Mouse (Mus musculus): ENCODE results near the gene Fbxl18.
"Not testable (repeated sequence)": the region's sequence is repeated elsewhere in the genome, so short reads cannot be mapped to it uniquely, and the experiment has no call there.

Gene Fbxl18

GRCm38 (mm10) chr5:142900651-142901050 lies 5.4 kb upstream of the Fbxl18 start:
- no peak for DNase-seq (ENCODE audit: low read depth, low spot score)

DNA sequence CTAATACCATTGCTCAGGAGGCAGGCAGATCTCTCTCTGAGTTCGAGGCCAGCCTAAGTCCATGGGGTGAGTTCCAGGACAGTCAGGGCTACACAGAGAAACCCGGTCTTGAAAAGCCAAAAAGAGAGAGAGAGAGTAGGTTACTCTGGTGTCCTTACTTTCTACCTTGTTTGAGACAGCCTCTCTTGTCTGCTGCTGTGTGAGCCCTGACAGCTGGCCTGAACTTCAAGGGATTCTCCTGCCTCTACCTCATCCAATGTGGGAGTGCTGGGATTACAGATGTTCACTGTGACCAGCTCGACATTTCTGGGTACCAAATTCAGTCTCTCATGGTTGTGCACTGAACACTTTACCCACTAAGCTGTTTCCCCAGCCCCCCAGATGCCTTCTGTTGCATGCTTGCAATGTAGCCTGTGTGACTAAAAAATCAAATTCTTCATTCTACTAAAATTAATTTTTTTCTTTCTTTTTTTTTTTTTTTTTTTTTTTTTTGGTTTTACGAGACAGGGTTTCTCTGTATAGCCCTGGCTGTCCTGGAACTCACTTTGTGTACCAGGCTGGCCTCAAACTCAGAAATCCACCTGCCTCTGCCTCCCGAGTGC lies 4.8 kb upstream of the Fbxl18 start:
- peak; percentile 60 for DNase-seq (ENCODE audit: low read depth, low spot score)

DNA sequence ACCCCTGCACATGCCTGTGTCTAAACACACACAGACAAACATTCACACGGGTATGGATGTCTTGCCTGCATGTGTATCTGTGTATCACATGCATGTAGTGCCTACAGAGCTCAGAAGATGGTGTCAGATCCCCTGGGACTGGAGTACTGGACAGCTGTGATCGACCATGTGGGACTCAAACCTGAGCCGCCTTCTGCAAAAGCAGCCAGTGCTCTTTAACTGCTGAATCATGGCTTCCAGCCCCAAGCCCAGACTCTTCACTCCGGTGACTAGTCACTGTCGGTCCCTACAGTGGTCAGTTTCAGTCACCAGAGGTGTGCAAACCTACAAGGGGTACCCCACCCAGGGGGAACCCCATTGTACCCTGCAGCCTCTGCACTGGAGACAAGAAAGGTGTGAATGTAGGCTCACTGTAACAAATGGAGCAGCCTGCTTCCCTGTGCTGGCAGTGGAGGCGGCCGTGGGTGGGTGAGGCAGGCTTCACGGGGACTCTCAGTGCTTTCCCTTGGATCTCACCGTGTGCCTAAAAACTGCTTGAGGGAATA lies 3.9 kb upstream of the Fbxl18 start:
- DNase-seq (ENCODE audit: low read depth, low spot score): peak; percentile 58

DNA sequence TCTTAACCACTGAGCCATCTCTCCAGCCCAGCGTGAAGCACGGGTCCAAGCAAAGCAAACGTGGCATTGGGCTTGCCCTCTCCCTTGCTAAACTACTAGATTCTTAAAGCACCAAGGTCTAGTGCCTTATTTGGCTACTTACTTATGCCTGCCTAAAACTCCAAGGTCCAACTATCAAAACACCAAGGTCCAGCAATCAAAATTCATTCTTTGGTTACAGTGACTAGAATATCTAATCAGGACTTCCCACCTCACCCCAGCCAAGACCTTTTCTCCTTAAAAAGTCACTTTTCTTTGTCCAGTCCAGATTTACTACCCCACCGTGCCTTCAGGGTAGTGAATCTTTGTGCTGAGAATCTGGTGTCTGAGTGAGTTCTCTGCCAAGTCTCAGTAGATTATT lies 3.1 kb upstream of the Fbxl18 start:
- DNase-seq (ENCODE audit: low read depth, low spot score): no peak

DNA sequence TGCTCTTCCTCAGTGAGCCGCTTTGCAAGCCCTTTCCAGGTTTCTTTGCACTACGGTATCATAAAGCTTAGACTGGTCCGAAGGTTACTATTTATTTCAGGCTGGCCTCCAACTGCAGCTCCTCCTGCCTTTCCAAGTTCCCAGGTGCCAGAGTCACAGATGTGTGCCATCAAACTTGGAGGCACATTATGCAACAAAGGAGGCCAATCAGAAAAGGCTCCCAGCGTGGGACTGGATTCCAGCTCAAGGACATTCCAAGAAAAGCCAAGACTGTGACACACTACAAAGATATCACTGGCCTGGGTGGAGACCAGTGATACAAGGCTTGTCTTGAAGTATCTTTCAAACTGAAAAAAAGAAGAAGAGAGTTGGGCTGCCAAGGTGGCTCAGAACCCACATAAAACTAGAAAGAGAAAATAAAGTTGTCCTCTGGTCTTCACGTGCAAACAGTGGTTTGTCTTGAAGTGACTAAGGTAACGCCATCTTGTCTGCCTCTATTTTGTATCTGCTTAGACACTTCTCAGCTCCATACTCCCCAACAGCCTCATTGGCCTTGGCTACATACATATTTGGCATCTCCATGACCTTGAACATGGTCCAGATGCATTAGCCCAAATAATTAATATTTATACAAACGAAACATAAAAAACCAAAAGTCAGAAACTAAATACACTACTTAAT lies 2.5 kb upstream of the Fbxl18 start:
- DNase-seq (ENCODE audit: low read depth, low spot score): peak; percentile 82

- no peak for DNase-seq (ENCODE audit: low read depth, low spot score)
Measured at GRCm38 (mm10) chr5:142896713-142897112, 1.5 kb upstream of the Fbxl18 start.

GRCm38 (mm10) chr5:142896192-142896591 lies 971 bp upstream of the Fbxl18 start:
- no peak for DNase-seq (ENCODE audit: low read depth, low spot score)

- no peak for DNase-seq (ENCODE audit: low read depth, low spot score)
Measured at GRCm38 (mm10) chr5:142891396-142891795, 3.8 kb downstream of the Fbxl18 start.

DNA sequence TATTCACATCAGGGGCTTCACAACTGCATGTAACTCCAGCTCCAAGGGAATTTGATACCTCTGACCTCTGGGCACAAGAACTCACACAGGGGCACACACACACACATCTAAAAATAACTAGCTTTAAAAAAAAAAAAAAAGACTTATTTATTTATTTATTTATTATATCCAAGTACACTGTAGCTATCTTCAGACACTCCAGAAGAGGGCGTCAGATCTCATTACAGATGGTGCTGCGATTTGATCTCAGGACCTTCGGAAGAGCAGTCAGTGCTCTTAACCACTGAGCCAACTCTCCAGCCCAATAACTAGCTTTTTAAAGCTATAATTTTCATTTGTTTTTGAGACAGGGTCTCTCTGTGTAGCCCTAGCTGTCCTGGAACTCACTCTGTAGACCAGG lies 7.7 kb downstream of the Fbxl18 start:
- DNase-seq (ENCODE audit: low read depth, low spot score): not testable (repeated sequence)

- DNase-seq (ENCODE audit: low read depth, low spot score): peak; percentile 90
Measured at GRCm38 (mm10) chr5:142886761-142887160, 8.5 kb downstream of the Fbxl18 start.

DNA sequence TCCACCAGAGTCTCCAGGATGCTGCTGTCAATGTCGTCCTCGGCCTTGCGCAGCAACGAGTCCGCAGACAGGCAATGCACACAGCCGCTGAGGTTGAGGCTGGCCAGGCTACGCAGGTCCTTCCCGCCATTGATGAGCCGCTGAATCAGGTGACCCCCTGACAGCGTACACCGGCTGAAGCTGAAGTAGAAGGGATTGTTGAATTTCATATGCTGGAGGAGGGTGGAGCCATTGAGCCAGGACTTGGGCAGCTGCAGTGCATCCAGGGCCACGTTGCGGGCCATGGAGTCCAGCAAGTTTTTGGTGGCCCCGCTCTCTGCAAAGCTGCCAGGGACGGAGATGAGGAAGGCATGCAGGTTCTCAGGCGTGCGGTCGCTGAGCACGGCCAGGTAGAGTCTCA lies 9.0 kb downstream of the Fbxl18 start:
- no peak for DNase-seq (ENCODE audit: low read depth, low spot score)

DNA sequence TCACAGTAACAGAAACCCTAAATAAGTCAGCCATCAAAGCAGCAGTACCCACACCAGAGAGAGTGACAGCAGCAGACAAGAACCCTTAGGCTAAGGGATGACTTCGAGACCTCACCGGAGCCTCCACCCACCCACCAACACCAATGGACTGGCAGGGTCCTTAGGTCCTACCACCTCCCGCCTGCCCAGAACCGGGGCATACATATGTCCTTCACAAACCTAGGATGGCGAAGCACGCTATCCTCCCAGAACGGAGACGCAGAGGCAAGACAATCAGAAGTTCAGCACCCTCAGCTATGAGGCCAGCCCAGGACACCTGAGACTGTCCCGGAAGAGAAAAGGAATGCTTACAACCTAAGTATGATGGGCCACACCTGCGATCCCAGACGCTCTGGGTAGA lies 12.8 kb downstream of the Fbxl18 start:
- no peak for DNase-seq (ENCODE audit: low read depth, low spot score)

GRCm38 (mm10) chr5:142881936-142882335 lies 13.3 kb downstream of the Fbxl18 start:
- DNase-seq (ENCODE audit: low read depth, low spot score): no peak

- DNase-seq (ENCODE audit: low read depth, low spot score): peak; percentile 90
Measured at GRCm38 (mm10) chr5:142880806-142881516, 14.3 kb downstream of the Fbxl18 start.

GRCm38 (mm10) chr5:142880246-142880645 lies 15.0 kb downstream of the Fbxl18 start:
- no peak for DNase-seq (ENCODE audit: low read depth, low spot score)

DNA sequence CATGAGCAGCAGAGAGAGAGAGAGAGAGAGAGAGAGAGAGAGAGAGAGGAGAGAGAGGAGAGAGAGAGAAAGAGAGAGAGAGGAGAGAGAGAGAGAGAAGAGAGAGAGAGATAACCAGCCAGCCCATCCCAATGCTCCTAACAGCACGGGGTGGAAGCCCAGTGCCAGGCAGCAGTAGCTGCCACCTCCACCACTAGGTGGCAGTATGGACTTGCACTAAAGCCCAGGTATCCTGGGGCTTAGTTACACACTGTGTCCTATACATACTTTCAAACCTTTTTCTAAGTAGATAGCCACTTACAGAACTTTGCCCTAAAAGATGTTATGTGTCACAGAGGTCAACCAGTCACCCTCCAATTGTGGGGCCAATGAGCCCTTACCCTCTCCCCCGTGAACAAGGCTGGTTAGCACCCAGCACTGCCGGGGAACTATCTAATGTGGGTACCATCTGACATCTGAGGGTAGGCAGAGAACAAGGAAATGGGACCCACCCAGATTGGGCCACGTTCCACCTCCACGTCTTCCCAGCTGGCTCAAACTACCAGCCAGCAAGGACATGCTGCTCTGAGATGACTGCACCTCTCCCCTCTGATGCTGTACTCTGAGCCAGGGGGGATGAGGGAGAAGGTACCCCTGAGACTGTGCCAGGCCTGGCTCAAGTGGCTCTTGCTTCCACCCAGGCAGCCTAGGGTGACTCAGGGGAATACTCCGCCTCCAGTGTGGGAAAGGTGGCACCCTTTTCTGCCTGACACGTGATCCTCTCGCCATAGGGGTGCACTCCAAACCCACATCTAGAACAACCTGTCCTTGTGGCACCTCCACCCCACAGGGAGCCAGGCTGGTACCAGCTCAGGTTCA lies 15.7 kb downstream of the Fbxl18 start:
- DNase-seq (ENCODE audit: low read depth, low spot score): peak; percentile 84

- DNase-seq (ENCODE audit: low read depth, low spot score): no peak
Measured at GRCm38 (mm10) chr5:142878570-142878969, 16.7 kb downstream of the Fbxl18 start.

GRCm38 (mm10) chr5:142877337-142878280 lies 17.6 kb downstream of the Fbxl18 start:
- peak; percentile 79 for DNase-seq (ENCODE audit: low read depth, low spot score)

DNA sequence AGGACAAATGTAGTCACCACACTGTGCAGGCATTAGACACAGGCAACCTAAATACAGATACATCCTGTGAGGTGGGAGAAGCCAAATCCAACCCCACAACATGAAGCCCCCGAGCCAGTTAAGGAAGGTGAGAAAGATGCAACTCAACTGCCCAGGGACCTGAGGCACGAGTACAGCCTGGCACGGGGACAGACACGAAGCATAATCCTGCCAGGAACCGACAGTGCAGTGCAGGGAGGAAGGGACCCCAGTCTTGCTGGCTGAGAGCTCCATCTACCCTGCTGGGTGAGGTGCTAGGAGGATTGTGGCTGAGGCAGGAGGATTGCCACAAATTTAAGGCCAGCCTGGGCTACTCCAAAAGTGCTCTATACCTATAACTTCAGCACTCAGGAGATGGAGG lies 18.3 kb downstream of the Fbxl18 start:
- DNase-seq (ENCODE audit: low read depth, low spot score): no peak

- DNase-seq (ENCODE audit: low read depth, low spot score): no peak
Measured at GRCm38 (mm10) chr5:142875513-142875905, 19.7 kb downstream of the Fbxl18 start.

Data from R1 (cell line).